Mouse (Mus musculus) mesoderm, embryonic 11.5 days (tissue): ENCODE results near the gene Snx21.

Experiments used
- DNase-seq: peaks from one replicate; pipeline ENCODE4 v3.0.0-alpha.2; 2012; ENCODE audit warnings: low read depth, low spot score

Gene Snx21

DNA sequence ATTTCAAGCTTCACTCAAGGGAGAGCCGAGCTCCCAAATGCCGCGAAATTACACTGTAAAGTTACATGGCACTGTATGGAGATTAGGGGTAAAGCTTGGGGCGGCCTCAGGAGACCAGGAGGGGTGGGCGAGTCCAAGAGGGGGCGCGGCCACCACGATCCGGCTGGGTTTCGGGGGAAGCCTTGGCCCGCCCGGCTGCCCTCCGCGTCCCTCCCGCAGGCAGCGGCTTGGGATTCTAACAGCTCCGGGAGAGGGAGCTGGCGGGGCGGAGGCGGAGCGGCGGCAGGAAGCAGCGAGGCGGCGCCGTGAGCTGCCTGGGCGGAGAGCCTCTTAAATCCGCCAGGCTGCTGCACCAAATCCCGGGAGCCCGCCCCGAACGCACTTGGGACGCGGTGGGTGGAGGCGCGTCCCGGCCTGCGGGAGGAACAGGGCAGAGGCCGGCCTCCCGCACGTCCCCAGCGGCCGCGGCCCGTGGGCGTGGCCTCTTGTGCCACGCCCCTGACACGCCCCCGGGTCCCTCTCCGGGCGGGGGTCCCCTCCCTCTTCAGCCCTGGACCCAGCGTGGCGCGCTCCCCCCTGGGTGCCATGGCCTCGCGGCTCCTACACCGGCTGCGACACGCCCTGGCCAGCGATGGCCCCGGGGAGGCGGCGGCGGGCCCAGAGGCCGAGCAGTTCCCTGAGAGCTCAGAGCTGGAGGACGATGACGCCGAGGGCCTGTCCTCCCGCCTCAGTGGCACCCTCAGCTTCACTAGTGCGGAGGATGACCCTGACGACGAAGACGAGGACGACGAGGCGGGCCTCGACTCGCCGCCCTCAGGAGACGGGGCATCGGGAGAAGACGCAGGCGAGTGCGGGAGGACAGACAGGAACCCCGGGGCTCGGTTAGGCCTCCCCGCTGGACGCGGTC lies at the start of gene Snx21:
Gene Snx21, plus strand, starts transcription at position 343 of the 907 bp plus-strand sequence.
- DNase-seq, result peak; percentile 85

DNA sequence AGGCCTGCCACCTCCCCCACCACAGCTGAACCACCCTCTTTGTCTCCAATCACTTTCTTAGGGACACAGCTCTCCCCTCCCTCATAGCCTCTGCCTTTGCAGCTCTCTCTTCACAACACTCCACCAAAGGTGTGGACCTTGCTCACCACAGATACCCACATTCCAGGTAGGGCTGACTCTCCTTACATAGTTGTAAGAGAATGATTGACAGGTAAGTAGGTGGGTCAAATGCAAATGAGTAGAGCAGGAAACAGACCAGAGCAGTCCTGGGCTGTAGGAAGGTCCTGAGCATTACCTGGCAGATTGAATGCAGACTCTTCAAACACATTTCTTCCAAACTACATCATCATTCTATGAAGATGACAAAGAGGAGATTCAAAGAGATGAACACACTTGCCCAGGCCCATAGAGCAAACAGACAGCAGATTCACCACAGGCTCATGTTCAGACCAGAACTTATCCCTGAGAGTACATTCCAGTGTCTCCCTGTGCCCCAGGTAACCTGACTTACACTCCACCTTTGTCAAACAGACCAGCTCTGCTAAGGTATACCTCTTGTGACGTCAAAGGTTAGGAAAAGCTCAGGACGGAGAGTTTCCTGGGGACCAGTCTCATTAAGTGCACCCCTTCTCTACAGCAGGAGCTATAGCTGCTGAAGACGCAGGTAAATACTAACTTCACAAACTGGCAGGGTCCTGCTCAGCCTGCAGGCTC lies 48.1 kb upstream of the Snx21 start:
- no peak for DNase-seq

DNA sequence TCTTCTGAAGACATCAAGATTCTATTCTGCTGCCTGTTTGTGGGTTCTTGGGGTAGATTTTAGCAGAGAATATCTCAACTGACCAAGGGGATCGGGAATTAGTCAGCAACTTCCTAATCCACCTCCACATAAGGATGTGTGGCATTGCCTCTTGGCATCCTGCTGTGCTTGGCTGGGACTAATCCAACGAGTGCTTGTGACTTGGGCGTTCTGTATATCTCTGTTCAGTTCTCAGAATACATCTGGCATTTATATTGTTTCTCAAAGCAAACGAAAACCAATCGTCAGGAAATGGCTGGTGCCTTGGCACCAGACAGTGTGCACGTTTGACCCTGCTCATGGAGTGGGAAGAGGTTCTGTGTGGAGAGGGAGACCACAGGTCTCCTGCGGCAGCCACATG lies 45.7 kb upstream of the Snx21 start:
- no peak for DNase-seq

DNA sequence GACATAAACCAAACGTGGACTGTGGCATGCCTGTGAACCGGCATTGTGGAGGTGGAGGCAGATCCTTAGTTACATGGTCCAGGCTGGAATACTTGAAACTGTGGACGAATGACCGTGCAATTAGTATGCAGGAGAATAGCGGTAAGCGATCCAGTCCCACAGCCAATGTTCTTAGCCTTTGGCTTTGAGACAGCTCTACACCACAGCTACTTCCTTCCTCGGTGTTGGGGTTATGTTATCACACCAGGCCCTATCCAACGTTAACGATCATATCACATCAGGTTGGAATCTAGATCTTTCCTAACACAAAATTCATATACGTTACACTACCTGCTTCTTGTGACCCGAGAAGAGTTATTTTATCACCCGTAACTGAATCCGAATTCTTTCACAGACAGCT lies 40.6 kb upstream of the Snx21 start:
- DNase-seq, result no peak

DNA sequence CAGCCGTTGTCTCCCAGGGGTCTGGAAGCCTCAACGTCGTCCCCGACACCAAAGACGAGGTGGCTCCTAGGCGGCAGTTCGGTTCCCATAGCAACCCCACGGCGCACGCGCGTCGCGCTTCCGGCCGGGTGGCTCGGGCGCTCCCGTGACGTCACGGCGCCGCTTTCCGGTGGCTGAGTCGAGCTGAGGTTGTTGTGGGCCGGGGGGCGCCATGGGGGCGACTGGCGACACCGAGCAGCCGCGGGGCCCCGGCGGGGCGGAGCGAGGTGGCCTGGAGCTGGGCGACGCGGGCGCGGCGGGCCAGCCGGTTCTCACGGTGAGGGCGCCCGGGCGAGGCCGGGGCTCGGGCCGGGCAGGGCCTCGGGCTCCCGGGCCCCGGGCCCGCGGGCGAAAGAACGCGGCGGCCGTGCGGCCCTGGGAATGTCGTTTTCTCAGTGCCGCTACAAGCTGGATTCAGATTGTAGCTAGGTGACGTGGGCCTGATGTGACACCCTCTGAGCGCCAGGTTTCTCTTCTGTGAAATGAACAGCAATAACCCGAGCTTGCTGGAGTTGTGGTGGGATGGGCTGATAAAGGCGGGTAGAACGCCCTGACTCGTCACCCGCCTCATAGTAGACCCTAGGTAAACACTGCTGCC lies 39.7 kb upstream of the Snx21 start, which contains the start of the genes Wfdc3 and Dnttip1:
Gene Wfdc3, minus strand, starts transcription at position 89 of the 637 bp plus-strand sequence.
Gene Dnttip1, plus strand, starts transcription at position 141 of the 637 bp plus-strand sequence.
- DNase-seq, result peak; percentile 95

DNA sequence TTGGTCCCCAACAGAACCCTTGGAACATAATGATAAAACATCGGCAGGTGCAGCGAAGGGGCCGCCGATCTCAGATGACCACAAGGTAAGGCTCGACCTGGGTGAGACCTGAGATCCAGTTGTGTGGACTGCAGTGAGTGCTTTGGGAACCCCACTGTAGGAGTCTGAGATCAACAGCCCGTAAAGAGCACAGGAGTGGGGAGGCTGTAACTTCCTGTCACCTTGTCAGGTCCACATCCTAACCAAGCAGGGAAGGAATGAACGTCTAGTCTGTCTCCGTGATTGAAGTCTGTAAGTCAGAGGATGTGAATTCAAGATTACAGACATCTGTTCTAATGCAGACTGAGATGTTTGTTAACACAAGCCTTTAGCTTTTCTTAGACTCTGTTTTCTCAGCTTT lies 38.9 kb upstream of the Snx21 start:
- DNase-seq, result no peak

DNA sequence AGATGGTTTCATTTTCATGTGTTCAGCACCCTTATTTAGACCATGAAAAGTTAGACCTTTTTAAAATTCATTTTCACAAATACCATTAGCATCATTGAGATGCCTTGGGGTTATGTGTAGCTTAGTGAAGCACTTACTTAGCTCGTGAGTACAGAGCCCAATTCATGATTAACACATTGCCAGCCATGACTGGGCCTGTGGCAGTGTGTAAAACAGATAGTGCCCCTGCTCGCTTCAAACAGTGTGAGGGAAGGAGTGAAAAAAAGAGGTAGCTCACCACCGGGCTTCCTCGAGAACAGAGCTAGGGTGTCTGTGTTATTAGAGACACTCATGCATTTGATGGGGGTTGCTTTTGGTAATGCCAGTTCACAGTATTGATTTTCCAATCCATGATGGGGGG lies 37.4 kb upstream of the Snx21 start:
- DNase-seq, result no peak

DNA sequence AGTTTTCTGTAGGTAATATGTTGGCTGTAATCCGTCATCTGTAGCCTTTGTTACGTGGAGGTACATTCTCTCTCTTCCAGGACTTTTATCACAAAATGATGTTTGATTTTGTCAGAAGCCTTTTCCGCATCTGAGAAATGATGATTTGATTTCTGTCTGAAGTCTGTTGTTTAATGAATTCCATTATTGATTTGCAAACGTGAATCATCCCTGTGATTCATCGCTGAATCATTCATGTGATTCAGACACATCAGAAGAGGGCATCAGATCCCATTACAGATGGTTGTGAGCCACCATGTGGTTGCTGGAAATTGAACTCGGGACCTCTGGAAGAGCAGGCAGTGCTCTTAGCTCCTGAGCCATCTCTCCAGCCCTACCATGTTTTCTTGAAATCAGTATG lies 36.6 kb upstream of the Snx21 start:
- DNase-seq, result no peak

DNA sequence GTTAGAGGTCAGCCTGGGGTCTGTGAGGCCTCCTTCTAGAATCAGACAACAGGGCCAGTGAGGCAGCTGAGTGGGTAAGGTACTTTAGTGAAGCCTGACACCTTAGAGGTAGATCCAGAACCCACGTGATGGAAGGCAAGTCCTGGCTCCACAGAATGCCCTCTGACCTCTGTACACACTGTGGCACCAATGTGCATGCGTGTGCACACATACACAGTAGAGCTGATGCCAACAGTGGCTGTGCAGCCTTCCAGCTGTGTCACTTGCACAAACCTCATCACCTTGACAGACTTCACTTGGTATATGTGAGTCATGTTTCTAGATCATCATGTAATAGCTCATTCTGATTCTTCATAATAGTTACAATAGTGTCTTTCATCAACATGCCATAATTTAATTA lies 33.2 kb upstream of the Snx21 start:
- DNase-seq, result no peak

DNA sequence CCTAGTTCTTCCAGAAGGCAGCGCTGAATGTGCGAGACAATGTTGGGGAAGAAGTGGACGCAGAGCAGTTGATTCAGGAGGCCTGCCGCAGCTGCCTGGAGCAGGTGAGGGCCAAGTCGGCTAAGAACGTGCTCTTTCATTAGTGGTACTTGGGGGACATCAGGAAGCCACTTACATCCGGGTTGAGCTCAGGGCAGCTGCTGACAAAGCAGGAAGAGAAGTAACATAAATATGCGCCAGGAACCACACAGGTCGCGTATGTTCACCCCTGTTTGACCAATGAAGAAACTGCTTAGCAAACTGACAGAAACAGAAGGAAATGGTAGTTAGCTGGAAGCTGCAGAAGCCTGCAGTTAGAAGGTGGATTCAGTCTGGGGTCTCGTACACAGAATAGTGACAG lies 31.5 kb upstream of the Snx21 start:
- DNase-seq, result no peak

DNA sequence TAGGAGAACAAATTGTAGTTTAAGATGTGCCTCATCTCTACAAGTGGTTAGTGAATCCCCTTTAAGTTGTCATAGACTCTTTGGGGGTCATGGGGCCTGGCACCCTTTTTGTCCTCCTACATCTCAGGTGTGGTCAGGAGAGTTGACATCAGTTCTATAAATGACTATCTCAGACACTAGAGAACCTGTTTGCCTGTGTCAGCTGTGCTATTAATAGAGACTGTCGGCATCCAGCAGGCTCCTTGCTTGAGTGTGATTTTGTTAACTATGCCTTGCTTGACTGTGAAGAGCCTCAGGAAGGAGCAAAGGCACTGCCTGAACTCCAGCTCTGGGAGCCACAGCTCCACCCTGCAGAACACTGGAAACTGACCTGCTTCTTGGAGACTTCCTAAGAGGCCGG lies 30.8 kb upstream of the Snx21 start:
- DNase-seq, result no peak

DNA sequence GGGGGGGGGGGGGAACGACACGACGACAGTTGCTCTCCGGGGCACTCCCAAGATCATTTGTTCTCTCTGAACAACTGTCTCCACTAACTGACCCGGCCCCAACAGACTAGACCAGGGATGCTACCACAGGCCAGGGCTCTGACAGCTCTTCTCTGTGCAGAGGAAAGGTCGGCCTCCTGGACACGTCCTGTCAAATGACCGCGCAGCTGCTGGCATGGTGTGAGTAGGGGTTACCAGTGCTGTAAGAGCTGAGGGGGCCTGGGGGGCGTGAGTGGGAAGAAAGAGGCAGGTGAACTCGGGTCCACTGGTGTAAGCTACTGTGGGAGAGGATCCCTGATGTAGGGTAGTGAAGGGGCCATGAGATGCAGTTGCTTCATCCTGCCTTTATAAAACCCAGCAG lies 27.8 kb upstream of the Snx21 start:
- DNase-seq, result no peak

DNA sequence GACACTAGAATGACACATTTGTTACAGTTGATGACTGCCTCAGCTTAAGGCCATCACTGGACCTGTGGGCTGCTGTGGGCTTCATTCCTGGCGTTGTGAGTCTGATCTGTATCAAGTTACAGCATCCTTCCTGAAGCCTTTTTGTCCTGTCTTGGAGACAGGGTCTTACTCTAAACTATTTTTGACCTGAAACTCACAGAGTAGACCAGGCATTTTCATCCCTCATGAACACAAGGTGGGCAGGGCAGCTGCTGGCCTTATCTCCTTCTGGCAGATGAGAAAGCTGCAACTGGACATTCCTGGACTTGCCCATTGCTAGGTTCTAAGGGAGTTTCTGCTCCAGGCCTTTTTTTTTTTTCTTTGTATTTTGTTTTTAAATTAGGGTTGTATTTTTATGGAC lies 26.9 kb upstream of the Snx21 start:
- DNase-seq, result no peak

DNA sequence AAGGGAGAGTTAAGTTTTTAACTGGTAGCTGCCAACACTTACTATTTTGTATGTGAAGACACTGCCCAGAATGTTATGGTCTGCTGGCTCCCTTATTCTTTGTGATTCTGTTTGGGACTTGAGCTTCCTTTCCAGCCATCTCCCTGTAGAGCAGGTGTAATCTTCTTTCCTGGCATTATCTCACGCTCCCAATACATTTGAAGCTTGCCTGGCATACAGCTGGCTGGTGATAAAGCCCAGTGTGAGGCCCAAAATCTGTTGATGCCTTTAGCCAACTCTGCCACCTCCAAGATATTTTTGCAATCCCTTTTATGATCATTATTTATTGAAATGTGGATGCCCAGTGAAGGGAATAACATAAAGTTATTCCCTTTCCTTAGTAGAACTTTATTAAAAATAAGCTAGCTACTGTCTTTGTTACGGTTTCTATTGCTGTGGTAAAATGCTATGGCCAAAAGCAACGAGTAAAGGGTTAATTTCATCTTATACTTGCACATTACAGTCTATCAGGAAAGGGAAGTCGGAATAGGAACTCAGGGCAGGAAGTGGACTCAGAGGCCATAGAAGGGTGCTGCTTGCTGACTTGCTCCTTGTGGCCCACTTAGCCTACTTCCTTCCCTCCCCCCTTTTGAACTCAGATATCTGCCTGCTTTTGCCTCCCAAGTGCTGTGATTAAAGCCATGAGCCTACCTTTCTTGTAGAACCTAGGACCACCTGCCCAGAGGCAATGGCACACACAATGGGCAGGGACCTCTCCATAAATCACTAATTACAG lies 25.4 kb upstream of the Snx21 start:
- no peak for DNase-seq

DNA sequence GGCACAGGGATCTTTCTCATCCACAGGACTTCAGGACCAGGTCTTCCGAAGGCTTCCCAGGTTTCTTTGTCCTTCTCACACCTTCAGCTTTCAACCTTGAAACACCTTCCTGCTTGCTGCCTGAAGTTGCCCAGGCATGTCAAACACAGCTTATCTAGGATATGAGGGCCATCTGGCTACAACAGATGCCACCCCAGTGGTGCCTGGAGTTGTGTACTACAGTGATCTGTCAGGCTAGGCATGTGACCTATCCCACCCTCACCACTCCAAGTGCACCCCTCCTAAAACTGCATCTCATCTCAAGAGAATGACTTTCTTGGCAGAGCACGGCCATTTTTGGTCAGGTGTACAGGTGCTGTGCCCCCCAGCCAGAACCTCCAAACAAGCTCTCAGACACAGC lies 24.1 kb upstream of the Snx21 start:
- no peak for DNase-seq

DNA sequence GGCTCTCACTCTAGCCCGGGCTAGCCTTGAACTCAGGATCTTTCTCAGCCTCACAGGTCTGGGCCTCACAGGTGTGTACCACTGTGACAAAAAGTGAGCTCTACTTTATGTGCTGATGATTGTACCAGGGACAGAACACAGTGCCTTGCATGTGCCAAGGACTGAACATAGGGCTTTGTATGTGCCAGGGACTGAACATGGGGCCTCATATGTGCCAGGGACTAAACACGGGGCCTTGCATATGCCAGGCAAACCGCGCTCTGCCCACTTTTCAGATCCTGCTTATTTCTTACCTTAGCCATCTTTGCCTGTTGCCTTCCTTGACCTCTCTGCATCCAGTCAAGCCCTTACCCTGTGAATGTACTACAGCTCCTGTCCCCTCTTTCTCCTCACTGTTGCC lies 23.7 kb upstream of the Snx21 start:
- DNase-seq, result no peak

DNA sequence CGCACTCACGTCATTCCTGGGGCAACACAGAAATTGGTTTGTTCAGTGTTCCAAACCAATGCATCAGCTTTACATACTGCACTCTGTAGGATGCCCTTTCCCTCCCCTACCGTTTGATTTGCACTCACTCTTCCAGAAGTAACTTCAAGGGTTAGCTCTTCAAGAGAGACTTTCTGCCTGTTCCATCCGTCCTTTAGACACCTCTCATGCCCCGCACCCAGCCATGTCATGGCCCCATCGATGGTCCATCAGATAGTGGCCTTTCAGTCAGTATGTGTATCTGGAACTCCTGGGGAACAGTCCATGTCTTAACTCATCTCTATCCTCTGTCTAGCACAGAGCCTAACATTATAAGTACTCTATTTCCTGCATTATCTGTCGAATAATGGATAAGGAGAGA lies 23.0 kb upstream of the Snx21 start:
- DNase-seq, result no peak

DNA sequence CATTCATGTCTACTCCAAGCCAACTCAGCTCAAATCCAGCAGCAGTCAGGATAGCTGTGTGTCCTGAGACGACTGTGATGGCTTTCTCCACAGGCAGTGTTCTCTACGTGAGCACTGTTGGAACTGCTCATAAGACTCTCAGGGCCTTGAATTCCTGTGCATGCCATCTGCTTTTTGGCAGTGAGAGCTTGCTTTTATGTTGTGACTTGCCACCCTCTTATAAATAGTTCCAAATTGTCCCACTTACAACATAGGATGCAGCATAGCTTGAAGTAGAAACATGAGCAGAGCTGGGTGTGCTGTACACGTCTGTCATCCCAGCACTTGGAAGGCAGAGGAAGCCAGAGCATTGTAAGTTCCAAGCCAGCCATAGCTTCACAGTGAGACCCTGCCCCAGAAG lies 19.8 kb upstream of the Snx21 start:
- DNase-seq, result no peak

DNA sequence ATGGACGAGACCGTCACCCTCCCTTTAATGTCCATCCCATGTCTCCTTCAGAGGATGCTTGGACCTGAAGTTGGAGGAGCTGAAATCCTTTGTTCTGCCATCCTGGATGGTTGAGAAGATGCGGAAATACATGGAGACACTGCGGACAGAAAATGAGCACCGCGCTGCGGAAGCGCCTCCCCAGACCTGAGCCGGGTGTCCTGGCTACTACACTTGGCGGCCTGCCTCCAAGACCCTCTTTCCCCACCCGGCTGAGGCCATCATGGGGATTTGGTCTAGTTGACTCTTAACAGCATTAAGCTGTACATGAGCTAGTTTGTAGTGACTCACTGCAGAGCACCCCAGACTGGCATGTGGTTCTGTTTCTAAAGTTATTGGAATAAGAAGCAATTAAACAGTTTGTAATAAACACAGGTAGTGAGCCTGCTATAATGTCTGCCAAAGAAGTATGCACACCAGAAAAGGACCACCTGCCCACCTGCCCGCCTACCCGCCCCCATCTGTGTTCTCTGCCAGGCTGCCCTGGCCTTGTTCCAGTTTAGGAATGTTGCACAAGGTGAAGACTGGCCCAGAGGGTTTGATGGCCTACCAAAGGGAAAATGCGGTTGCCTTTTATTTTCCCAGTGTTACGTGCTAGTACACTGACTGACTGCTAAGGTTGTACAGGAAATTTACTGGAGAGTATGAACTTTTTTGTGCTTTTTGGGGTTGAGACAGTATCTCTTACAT lies 17.6 kb upstream of the Snx21 start:
- no peak for DNase-seq

DNA sequence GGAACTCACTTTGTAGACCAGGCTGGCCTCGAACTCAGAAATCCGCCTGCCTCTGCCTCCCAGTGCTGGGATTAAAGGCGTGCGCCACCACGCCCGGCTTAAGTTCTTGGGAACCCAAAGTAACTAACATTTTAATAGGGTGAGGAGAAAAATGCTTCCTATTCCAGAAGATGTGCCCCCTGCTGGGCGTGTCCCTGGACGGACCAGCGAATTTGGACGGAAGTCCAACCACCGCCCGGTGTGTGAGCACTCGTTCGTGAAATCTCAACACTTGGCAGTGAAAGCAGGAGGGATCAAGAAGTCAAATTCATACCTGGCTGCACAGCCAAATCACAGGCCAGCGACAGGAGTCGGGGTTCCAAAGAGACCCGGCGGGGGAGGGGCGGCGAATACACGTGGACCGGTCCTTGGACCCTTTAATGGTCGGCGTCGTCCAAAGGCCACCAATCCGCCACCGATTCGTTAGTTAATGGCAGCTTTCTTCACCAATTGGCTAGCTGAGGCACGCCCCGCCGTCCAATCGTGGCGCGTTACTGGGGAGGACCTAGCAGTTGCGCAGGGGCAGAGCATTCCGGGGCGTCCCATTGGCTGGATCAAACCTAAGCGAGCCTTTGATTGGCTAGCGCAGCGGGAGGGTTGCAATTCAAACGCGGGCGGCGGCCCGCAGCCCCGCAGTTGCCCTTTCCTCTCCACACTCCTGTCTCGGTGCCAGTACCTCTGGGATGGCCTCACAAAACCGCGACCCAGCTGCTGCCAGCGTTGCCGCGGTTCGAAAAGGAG lies 16.2 kb upstream of the Snx21 start, which contains the start of gene Ube2c:
Gene Ube2c, plus strand, starts transcription at position 641 of the 780 bp plus-strand sequence.
- DNase-seq, result peak; percentile 98
